Mouse (Mus musculus): Measurements from ENCODE around the gene Klhl21. TPM values are rescaled to one million over a fixed set of nuclear protein-coding genes. Genes with fewer than 3 reads are reported as not detected.

Gene Klhl21
- total and polyA plus RNA-seq, 2 experiments from 2014 or later, result 31.8 to 70.4 TPM

- Histone ChIP-seq H3K4me3 (ENCODE audit: low read depth, low read length) (no peak overlapping the region), H3K9ac (replicated peaks; ENCODE audit: low read depth, low read length) (no peak overlapping the region), H3K4me2 (ENCODE audit: low read depth, low read length) (no peak overlapping the region), H3K4me1 (ENCODE audit: control insufficient read depth, insufficient read depth) (peaks cover 7% of the 10 kb centered on the region; the same call in 1 of the 2 replicates), H3K36me3 (replicated peaks; ENCODE audit: control insufficient read depth, insufficient read depth, low read length) (peaks cover 20% of the 10 kb centered on the region; the same call in 1 of the 2 replicates), H3K9me3 (replicated peaks; ENCODE audit: control insufficient read depth, low read length) (no peaks in the 10 kb centered on the region), H3K27ac (ENCODE audit: low read depth) (no peak overlapping the region), H3K27me3 (ENCODE audit: control insufficient read depth, insufficient read depth, low read length) (no peaks in the 10 kb centered on the region)
- ATAC-seq (ENCODE audit: insufficient read depth, low read depth) (peak; percentile 8; the same call in 1 of the 2 replicates), DNase-seq (ENCODE audit: low spot score) (no peak)
- TF ChIP-seq EP300 (IDR thresholded peaks at IDR 0.05; ENCODE audit: low read depth), result no peak
- TF ChIP-seq CTCF (IDR thresholded peaks at IDR 0.05; ENCODE audit: low read depth), result no peak
- WGBS, result 35% methylated on average over 8 of the region's 9 CpGs
These were observed 25.0 kb upstream of the Klhl21 start for GRCm38 (mm10) chr4:151983560-151983959.

- Histone ChIP-seq H3K36me3 (replicated peaks; ENCODE audit: control insufficient read depth, insufficient read depth, low read length) (peaks cover 9% of the 10 kb centered on the region), H3K4me2 (ENCODE audit: low read depth, low read length) (no peak overlapping the region), H3K9ac (replicated peaks; ENCODE audit: low read depth, low read length) (no peak overlapping the region), H3K27me3 (ENCODE audit: control insufficient read depth, insufficient read depth, low read length) (no peaks in the 10 kb centered on the region), H3K4me3 (ENCODE audit: low read depth, low read length) (no peak overlapping the region), H3K27ac (ENCODE audit: low read depth) (no peak overlapping the region), H3K4me1 (ENCODE audit: control insufficient read depth, insufficient read depth) (peaks cover 7% of the 10 kb centered on the region; the same call in 1 of the 2 replicates), H3K9me3 (replicated peaks; ENCODE audit: control insufficient read depth, low read length) (no peaks in the 10 kb centered on the region)
- no peak for DNase-seq (ENCODE audit: low spot score)
- 46% methylated on average over 10 of the region's 10 CpGs for WGBS
- ATAC-seq (ENCODE audit: insufficient read depth, low read depth), result no peak
- TF ChIP-seq EP300 (IDR thresholded peaks at IDR 0.05; ENCODE audit: low read depth) (no peak), CTCF (IDR thresholded peaks at IDR 0.05; ENCODE audit: low read depth) (no peak)
These were observed 22.7 kb upstream of the Klhl21 start for GRCm38 (mm10) chr4:151985886-151986285.

GRCm38 (mm10) chr4:151986650-151987049 is 22.0 kb upstream of the Klhl21 start:
- H3K4me2 ChIP-seq (ENCODE audit: low read depth, low read length), result no peak overlapping the region
- H3K9me3 ChIP-seq (replicated peaks; ENCODE audit: control insufficient read depth, low read length), result no peaks in the 10 kb centered on the region
- H3K9ac ChIP-seq (replicated peaks; ENCODE audit: low read depth, low read length), result no peak overlapping the region
- 64% methylated on average over 8 of the region's 8 CpGs for WGBS
- no peak overlapping the region for H3K27ac ChIP-seq (ENCODE audit: low read depth)
- H3K4me1 ChIP-seq (ENCODE audit: control insufficient read depth, insufficient read depth), result peaks cover 7% of the 10 kb centered on the region; the same call in 1 of the 2 replicates
- H3K27me3 ChIP-seq (ENCODE audit: control insufficient read depth, insufficient read depth, low read length), result no peaks in the 10 kb centered on the region
- TF ChIP-seq CTCF (IDR thresholded peaks at IDR 0.05; ENCODE audit: low read depth) (no peak), EP300 (IDR thresholded peaks at IDR 0.05; ENCODE audit: low read depth) (no peak)
- ATAC-seq (ENCODE audit: insufficient read depth, low read depth), result no peak
- H3K36me3 ChIP-seq (replicated peaks; ENCODE audit: control insufficient read depth, insufficient read depth, low read length), result peaks cover 14% of the 10 kb centered on the region
- DNase-seq (ENCODE audit: low spot score), result no peak
- H3K4me3 ChIP-seq (ENCODE audit: low read depth, low read length), result no peak overlapping the region

- H3K27me3 ChIP-seq (ENCODE audit: control insufficient read depth, insufficient read depth, low read length), result no peaks in the 10 kb centered on the region
- peak overlapping the region; percentile 79 for H3K9ac ChIP-seq (replicated peaks; ENCODE audit: low read depth, low read length)
- no peak overlapping the region for H3K27ac ChIP-seq (ENCODE audit: low read depth)
- ATAC-seq (ENCODE audit: insufficient read depth, low read depth), result no peak
- H3K36me3 ChIP-seq (replicated peaks; ENCODE audit: control insufficient read depth, insufficient read depth, low read length), result peaks cover 21% of the 10 kb centered on the region
- DNase-seq (ENCODE audit: low spot score), result no peak
- H3K4me1 ChIP-seq (ENCODE audit: control insufficient read depth, insufficient read depth), result peaks cover 7% of the 10 kb centered on the region; the same call in 1 of the 2 replicates
- no peaks in the 10 kb centered on the region for H3K9me3 ChIP-seq (replicated peaks; ENCODE audit: control insufficient read depth, low read length)
- peak overlapping the region; percentile 79 for H3K4me3 ChIP-seq (ENCODE audit: low read depth, low read length)
- WGBS, result 20% methylated on average over 10 of the region's 10 CpGs
- H3K4me2 ChIP-seq (ENCODE audit: low read depth, low read length), result peak overlapping the region; percentile 71
- no peak for TF ChIP-seq EP300 (IDR thresholded peaks at IDR 0.05; ENCODE audit: low read depth)
- TF ChIP-seq CTCF (IDR thresholded peaks at IDR 0.05; ENCODE audit: low read depth), result no peak
These were observed 20.6 kb upstream of the Klhl21 start for GRCm38 (mm10) chr4:151988014-151988341.

GRCm38 (mm10) chr4:151988342-151989109 is 20.1 kb upstream of the Klhl21 start, which contains the start of gene Thap3:
TSS of gene Thap3 (minus strand) at chr4:151988997.
- Histone ChIP-seq H3K36me3 (replicated peaks; ENCODE audit: control insufficient read depth, insufficient read depth, low read length) (peaks cover 21% of the 10 kb centered on the region), H3K9me3 (replicated peaks; ENCODE audit: control insufficient read depth, low read length) (no peaks in the 10 kb centered on the region), H3K4me2 (ENCODE audit: low read depth, low read length) (peak within 1 kb of the TSS; percentile 71), H3K4me1 (ENCODE audit: control insufficient read depth, insufficient read depth) (peaks cover 7% of the 10 kb centered on the region; the same call in 1 of the 2 replicates), H3K27me3 (ENCODE audit: control insufficient read depth, insufficient read depth, low read length) (no peaks in the 10 kb centered on the region), H3K27ac (ENCODE audit: low read depth) (peak within 1 kb of the TSS; percentile 61), H3K4me3 (ENCODE audit: low read depth, low read length) (peak within 1 kb of the TSS; percentile 79), H3K9ac (replicated peaks; ENCODE audit: low read depth, low read length) (peak within 1 kb of the TSS; percentile 79)
- WGBS, result under 1% methylated on average over 54 of the region's 54 CpGs
- DNase-seq (ENCODE audit: low spot score) (no peak), ATAC-seq (ENCODE audit: insufficient read depth, low read depth) (peak; percentile 72)
- TF ChIP-seq CTCF (IDR thresholded peaks at IDR 0.05; ENCODE audit: low read depth), result no peak
- no peak for TF ChIP-seq EP300 (IDR thresholded peaks at IDR 0.05; ENCODE audit: low read depth)
